Mouse (Mus musculus) gastrocnemius, postnatal 4 days (tissue): Measurements from ENCODE around the gene Gm28729. TPM values are rescaled to one million over a fixed set of nuclear protein-coding genes. Genes with fewer than 3 reads are reported as not detected.
"Not testable (repeated sequence)": the region's sequence is repeated elsewhere in the genome, so short reads cannot be mapped to it uniquely, and the experiment has no call there.

Experiments
- DNase-seq, 2 experiments: peaks; one replicate each; pipeline ENCODE4 v3.0.0; 2021 to 2022; ENCODE audit warnings: low spot score in 2 of 2, mixed read lengths in 2 of 2
- total RNA-seq, 2 experiments: library from RNA; stranded (reverse); gene quantifications; 2 replicates each; pipeline ENCODE4 v1.2.3; 2021

Gm28729 gene
- total RNA-seq, 2 experiments from 2014 or later: 0.66 to 1.0 TPM

DNA sequence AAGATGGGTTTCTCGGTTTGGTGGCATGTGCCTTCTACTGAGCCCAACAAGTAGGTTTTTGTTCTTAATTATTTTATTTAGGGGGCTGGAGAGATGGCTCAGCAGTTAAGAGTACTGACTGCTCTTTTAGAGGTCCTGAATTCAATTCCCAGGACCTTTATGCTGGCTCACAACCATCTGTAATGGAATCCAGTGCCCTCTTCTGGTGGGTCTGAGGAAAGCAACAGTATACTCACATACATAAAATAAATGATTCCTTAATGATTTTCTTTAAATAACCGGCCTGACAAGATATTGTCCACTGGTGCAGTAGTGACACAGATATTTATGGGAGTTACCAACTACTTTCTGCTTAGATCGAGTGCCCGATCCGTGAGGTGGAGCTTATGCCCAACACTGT is 1.9 kb downstream of the Gm28729 start:
- DNase-seq: no peak

DNA sequence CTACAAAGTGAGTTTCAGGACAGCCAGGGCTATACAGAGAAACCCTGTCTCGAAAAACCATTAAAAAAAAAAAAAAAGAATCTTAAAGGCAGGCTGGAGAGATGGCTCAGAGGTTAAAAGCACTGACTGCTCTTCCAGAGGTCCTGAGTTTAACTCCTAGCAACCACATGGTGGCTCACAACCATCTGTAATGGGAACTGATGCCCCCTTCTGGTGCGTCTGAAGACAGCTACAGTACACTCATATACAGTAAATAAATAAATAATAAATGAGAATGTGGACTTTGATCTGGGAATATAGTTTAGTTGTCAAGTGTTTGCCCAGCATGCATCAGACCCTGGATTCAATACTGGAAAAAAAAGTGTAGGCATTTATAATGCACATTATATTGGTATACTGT is 3.5 kb downstream of the Gm28729 start:
- DNase-seq: not testable (repeated sequence)

DNA sequence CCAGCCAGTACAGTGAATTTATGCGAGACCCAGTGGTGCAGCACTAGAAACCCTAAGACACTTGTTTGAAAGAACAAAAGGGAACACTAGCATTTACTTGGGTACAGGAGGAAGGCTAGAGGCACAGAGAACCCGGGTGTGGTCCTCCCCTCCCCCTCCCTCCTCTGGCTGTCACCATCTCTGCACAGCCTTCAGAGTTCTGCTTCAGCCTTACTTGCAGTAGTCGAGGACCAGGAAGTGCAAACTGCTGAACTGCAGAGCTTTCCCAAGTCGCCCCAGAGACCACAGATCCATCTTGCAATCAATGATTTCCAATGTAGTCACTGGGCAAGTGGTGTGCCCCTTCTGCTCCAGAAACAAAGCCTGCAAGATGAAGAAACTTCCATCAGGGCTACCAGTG is 7.6 kb downstream of the Gm28729 start:
- DNase-seq: no peak

DNA sequence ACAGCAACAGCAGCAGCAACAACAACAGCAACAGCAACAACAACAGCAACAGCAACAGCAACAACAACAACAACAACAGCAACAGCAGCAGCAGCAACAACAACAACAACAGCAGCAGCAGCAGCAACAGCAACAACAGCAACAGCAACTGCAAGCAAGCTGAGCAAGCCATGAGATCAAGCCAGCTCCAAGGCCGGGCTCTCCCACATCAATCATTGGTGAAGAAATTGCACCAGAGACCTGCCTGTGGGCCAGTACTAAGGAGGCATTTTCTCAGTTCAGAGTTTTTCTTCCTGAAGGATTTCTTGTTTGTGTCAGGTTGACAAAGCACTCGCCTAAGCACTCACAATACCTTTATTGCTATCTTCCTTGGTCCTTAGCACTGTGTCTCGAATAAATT is 8.3 kb downstream of the Gm28729 start:
- DNase-seq: no peak

DNA sequence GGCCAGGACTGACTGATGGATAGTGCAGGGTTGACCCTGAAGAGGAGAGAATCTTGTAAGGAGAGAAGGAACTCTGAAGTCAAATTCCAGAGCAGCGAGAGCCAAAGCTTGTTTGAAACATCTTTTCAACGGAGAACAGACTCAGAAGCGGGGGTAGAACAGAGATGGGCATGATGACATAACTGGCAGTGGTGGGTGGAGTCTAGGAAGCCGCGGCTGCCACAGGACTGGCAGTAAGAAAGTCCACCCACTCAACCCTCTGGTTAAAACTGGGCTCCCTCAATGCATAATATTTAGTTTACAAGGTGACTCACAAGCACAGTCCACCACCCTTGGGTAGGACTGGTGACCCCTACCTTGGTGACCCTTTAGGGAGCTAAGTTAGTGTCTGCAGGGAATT is 9.3 kb downstream of the Gm28729 start:
- no peak for DNase-seq

DNA sequence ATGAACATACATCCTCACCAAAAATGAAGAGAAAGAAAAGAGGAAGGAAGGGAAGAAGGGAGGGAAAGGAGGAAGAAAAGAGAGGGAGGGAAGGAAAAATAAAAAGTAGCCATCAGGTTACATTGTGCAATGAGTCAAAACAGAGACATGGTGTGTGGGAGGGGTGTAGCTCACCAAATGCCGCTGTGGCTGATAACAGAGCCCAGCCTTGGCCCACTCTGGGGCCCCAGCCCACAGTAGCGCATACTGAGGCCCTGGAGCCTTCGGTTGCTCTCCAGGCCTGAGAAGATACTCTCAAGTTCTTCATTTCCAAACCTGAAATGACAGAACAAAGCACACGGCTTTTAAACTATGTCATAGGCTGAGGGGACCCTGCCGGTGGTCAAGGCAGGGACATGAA is 10.8 kb downstream of the Gm28729 start:
- no peak for DNase-seq

DNA sequence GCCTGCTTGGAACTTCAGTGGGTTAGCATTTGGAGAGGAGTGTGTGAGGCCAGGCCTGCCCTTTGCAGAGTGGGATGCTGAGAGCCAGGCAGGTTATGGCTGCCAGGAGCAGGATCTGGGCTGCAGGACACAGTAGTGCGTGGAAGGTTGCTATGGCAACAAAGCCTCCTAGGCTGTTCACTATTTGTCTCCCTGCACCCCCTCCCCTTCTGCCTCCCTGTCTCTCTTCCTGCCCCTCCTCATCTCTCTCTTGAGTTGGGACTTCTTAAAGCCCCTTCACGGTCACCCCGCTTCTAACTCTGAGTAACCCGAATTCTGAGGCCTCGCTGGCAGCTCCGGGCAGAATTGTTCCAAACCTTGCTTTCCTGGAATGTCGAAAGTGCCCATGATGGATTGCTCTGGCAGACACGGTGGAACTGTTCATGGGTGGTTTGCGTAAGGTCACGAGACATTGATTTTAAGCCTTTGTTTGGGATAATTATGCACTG is 19.0 kb downstream of the Gm28729 start:
- DNase-seq: peak in 1 of 2 experiments; percentile 34

DNA sequence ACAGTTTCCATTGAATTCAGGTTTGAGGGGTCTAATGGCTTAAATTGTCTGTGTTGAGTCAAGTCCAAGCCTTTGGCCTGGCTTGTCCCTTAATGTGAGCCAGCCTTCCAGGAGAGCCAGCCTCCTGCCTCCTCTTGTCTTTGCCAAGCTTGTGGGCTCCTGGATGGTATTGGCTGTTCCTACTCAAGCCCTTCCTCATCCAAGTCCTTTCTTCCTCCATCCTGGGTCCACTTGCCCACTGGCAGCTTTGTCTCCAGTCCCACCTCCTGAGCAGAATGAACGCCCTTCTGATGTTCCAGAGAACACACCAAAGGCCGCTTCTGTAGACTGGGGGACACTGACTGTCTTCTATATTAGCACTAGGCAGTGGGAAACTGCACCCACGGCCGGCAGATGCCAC is 19.9 kb downstream of the Gm28729 start:
- no peak for DNase-seq

DNA sequence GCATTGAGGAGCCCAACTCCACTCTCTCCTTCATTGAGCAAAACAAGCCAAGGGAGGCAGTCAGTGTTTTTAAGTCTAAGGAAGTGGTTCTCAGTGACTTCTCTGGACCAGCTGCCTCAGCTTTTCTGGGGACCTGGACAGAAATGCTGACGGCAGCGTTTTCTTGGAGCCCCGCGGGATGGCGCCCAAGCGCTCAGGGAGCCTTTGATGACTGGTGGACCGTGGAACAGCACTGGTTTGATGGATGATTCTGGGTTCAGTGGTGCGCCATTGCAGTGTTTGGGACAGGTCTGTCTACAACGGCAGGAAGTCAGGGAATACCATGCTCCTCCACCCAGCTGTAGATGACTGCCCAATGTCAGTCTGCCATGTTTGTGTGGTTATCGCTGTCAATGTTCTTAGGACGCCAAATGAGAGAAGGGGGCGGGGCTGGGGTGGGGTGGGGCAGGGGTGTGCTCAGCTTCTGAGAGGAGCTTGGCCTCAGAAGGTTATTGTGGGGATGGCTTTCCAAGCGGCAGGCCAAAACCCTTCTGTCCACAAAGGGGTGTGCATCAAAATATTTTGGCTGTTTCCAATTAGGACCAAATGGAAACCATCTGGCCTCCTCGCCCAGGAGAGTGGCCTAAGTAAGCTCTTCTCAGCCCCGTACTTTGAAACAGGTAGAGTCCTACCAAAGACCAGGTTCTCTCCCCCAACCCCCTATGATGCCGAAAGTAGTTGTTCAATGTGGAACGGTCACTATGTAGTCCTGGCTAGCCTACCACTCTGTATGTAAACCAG is 20.8 kb downstream of the Gm28729 start:
- no peak for DNase-seq

DNA sequence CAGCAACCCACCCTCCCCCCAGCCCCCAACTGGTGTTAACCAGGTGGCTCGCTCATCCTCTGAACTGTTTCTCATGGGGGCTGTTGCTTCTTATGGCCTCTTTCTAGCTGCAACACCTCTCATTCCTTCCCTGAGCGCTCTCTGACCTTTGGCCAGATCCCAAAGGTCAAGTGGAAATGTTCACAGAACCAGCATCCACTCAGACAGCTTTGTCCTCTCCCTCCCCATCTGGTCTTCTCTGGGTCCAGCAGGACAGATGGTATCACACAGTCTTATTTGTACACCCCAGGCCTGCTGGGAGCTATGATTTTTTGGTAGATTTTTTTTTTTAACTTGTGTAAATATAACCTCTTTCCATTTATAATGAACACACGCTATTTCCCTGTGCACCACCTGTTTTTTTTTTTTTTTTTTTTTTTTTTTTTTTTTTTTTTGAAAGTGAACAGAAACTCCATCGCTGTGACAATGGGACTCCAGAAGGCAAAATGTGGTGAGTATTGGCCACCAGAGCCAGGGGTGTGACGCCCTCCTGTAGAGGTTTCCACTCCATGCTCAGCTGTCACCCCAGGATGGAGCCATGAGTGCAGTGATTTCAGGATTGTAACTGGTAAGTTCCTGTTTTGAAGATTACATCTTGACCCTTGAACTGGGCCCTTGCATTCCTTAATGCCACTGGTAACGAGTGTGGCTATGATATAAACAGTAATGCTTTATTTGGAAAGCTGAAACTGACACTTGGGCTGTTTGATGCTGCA is 22.0 kb downstream of the Gm28729 start:
- DNase-seq: no peak

DNA sequence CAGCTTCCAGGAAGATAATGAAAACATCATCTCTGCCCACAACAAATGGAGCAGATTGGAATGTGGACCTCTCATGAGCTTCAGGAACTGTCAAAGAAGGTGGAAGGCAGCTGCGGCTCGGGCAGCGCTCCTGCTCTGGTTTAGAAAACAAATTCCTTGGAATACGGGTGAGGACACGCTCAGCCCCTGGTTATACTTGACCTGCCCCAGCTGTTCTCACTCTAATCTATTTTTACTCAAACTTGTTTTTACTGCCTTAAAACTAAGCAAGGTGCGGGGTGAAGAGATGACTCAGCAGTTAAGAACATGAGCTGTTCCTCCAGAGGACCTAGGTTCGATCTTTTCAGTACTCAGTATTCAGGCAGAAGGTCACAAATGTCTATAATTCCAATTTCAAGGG is 23.8 kb downstream of the Gm28729 start:
- DNase-seq: no peak

DNA sequence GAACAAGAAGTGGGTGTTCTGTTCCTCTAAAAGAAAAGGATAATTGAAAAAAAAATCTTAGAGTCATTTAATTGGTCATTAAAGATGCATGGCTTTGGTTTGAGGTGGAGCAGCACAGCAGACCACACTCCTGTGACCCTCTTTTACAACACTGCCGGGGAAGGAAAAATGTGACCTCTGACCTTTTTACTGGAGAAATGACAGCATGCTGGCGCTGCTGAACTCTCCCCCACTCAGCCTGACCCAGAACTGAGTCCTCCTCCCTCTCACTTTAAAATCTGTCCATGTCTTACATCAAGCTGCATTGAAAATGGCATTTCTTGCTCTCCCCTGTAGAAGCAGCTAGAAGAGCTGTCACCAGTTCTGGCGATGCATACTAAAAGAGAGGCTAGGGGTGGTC is 31.9 kb downstream of the Gm28729 start:
- DNase-seq: no peak

DNA sequence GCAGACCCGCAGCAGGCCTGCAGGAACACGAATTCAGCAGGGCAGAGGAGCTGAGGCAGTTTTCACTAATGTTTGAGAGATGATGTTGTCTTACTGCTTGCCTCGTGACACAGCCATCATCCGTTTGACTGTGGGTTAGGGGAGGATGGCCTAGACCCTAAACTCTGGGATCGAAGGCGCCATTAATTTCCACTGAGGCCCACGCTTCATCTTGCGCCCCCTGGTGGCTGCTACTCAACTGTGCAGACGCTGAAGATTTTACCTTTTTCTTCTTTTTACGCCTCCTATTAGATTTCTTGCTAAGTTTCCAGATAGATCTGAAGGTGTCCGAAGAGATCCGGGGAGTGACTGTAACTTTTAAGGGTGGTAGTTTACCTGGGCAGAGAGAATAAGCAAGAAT is 33.3 kb downstream of the Gm28729 start:
- peak in 1 of 2 experiments; percentile 37 for DNase-seq

DNA sequence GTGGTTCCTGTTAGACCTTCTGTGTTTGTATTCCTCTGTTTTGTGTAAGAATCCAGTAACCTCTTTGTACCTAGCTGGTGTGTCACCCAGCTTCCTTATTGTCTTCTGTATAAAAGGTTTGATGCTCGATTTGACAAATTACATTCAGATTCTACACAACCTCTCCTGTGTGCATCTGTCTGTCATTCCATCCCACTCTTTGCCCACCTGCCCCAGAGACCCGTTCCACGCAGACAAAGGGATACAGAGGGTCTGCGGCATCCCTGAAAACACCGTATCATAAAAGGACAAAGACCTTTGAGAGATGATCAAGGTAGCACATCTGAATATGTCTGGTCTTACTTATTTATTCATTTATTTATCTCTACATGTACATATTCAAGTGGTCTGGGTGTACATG is 37.2 kb downstream of the Gm28729 start:
- DNase-seq: not testable (repeated sequence)

DNA sequence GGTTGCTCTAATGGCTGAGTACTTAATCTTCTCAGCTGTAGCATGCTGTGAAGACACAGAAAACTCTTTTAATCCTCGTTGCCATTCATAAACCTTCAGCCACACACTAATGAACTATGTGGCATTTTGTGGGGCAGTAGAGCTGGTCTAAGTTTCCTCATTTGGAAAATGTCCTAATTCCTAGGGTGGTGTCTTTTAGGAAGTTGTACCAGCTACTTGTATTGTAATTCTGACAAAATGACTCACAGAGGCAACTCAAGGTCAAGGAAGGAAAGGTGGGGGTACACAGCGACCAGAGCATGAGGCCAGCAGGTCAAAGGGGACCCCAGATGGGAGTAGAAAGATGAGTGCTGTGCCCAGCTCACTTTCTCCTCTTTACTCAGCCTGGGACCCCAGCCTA is 41.4 kb downstream of the Gm28729 start:
- no peak for DNase-seq

DNA sequence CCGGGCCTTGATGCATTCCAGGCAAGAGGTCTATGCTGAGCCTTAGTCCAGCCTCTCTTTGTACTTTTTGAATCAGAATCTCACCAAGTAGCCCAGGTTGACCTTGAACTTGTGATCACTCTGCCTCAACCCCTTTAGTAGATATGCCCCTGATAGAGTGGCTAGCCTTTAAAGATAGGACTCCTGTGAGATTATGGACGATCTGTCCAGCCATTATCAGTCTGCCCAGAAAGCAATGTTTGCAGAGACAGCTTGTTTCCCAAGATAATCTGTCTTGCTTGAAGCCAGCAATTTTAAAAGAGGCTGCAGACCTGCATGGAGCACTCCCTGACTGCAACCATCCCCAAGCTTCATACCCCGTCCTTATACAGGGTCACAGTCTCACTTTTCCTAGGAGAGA is 42.0 kb downstream of the Gm28729 start:
- no peak for DNase-seq

DNA sequence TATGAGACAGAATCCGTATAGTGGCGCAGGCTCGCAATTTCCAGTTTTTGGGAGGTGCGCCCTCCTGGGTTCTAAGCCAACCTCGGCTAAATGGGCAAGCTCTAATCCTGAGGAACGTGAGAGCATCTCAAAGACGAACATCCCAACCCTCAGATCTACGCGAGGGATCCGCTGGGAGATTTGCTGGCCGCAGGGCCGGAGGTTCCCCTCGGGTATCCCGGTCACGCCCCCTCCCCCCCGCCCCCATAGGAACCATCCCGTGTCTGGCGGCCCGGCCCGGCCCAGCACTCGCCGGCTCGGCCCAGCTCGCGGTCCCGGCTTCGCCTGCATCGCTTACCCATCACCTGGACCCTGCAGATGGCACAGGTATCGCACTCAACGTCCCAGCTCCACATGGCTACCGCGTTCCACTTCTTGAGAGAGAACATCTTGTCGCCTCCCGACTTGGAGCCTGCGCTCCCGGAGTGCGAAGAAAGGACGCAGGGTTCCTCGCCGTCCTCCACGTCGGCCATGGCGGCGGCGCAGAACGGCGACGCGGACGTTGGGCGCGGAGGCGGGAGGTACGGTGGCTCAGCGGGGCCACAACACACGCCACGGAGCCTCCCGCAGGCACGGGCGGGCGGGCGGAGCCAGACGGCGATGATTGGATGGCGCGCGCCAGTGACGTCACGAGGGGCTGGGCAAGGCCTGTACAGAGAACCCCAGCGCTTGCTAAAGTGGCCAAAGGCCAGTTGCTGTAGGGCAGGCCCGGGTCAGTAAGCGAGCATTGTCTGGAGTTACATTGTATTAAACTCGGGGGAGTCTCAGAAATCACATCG is 46.8 kb downstream of the Gm28729 start, which contains the start of gene Rnf7:
Rnf7 (minus strand) TSS at position 605 of the 818 bp plus-strand sequence.
- peak; percentile 100 for DNase-seq

DNA sequence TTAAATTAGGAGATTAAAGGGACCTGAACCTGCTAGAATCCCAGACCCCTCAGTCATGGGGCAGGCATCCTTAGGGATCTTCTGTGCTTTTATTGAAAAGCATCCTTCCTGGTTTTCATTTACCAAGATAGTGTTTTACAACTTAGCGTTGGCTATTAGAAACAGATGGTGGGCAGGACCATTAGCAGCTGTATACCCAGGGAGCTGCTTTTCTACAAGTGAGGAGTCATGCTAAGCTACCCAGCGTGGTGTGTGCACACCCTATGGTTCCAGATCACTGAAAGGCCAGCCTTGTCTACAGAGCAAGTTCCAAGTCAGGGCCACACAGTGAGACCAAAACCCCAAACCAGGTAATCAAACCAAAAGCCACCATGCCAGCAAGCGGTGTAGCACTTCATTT is 52.7 kb downstream of the Gm28729 start:
- DNase-seq: no peak

DNA sequence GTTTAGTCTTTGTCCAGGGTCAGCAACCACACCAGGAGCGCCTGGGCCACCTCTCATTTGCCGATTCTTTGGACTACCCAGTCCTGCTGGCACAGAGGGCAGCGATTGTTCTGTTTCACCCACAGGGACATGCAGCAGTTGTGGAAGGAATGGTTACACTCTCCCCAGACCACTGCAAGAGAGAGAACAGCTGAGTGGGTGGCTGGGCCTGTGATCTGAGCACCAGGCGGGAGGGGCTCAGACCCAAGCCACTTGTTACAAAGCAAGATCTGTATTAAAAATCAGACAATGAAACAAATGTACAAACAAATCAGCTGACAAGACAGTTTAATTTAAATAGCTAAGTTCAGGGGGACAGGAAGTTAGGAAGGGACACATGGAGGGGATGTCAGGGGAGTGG is 53.4 kb downstream of the Gm28729 start:
- DNase-seq: not testable (repeated sequence)

DNA sequence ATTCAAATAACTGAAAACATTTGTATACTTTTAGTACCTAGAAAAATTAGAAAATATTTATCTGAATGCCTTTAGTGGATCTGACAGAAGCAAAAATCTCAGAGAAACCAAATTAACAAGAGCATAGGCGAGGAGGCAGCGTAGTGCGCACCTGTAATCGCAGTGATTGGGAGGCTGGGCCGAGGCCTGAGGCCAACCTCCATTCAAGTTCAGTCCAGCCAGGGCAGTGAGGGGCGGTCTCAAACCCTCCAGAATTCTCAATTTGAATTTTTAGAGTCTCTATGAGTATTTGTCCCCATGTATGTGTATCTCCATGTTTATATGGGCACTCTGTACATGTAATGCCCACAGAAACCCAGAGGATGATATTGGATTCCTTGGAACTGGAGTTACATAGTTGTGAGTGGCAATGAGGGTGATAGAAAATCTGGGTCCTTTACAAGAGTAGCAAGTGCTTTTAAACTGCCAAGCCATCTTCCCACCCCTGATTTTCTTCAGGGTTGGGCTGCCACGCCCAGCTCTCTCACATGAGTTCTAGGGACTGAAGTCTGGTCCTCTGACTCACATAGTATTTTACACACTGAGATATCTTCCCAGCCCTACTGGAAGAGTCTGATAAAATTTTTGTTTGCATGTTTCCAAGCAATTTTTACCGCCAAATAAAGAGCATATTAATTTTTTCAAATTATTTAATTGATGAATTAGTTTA is 54.6 kb downstream of the Gm28729 start:
- no peak for DNase-seq
